Mouse (Mus musculus): ENCODE measurements around the gene Utrn. TPM values are rescaled to one million over a fixed set of nuclear protein-coding genes. Genes with fewer than 3 reads are reported as not detected.
"Not testable (repeated sequence)": the region's sequence is repeated elsewhere in the genome, so short reads cannot be mapped to it uniquely, and the experiment has no call there.

The Utrn gene
- total and polyA plus RNA-seq, 3 experiments: 0.31 to 1.1 (median 0.67) TPM

DNA sequence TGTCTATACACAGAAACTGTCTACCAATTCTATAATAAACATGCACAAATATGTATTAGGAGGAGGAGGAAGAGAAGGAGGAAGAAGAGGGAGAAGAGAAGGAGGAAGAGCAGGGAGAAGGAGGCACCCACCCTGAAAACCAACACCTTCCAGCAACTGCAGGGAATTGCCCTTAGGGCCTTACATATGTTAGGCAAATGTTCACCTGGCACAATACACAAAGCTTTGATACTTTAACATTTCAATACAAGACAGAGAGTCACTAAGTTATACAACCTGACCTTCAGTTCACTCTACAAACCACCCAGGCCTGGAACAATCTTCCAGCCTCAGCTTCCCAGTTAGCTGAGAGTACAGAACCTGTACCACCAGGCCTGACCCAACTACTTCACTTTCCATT lies 260.5 kb downstream of the Utrn start:
- Histone ChIP-seq H3K9ac (ENCODE audit: insufficient read depth, low read depth) (no peak overlapping the region), H3K4me2 (ENCODE audit: insufficient read depth, low read depth, poor library complexity, severe bottlenecking) (no peak overlapping the region), H3K36me3 (replicated peaks in 1 of 2; ENCODE audit: control insufficient read depth in 1 of 2, insufficient read depth in 1 of 2, low read length in 1 of 2) (no peaks in the 10 kb centered on the region), H3K4me1 (ENCODE audit: control insufficient read depth in 1 of 2, insufficient read depth in 2 of 2) (peaks cover 0 to 12% of the 10 kb centered on the region in 2 experiments; a peak in 1 of 4 replicates), H3K4me3 (replicated peaks in 1 of 3; ENCODE audit: low read depth in 2 of 3, low read length in 2 of 3, poor library complexity in 1 of 3) (no peak overlapping the region), H3K27ac (ENCODE audit: insufficient read depth, low read depth) (no peak overlapping the region), H3K79me2 (replicated peaks; ENCODE audit: control insufficient read depth, extremely low read depth, insufficient read depth, poor library complexity, severe bottlenecking) (no peaks in the 10 kb centered on the region), H3K27me3 (replicated peaks) (no peaks in the 10 kb centered on the region), H3K9me3 (replicated peaks; ENCODE audit: low read length) (no peaks in the 10 kb centered on the region)
- no peak for DNase-seq (ENCODE audit: extremely low read depth)
- dilution Hi-C loops (cut with MboI; ENCODE audit: extremely low pct_ligation_motif_present, extremely low pct_unique_long_range_greater_than_20kb, low sequenced_read_pairs) (no loop called here), in situ Hi-C loops (cut with MboI; ENCODE audit: low pct_ligation_motif_present, low pct_unique_long_range_greater_than_20kb, low sequenced_read_pairs) (no loop called here)
- TF ChIP-seq BHLHE40 (IDR thresholded peaks at IDR 0.05; ENCODE audit: low read depth, low read length): no peak
- no peak for TF ChIP-seq EP300 (IDR thresholded peaks at IDR 0.05; ENCODE audit: low read length)
- TF ChIP-seq USF1 (IDR thresholded peaks at IDR 0.05; ENCODE audit: low read depth, low read length): no peak
- no peak for TF ChIP-seq TBP (conservative IDR thresholded peaks at IDR 0.05; ENCODE audit: low read depth, low read length)
- no peak for TF ChIP-seq HCFC1 (IDR thresholded peaks at IDR 0.05; ENCODE audit: low read depth, low read length)
- TF ChIP-seq TCF12 (IDR thresholded peaks at IDR 0.05; ENCODE audit: low read depth, low read length): no peak
- no peak for TF ChIP-seq UBTF (IDR thresholded peaks at IDR 0.05; ENCODE audit: low read depth, low read length)
- TF ChIP-seq MAX (IDR thresholded peaks at IDR 0.05; ENCODE audit: low read length): no peak
- TF ChIP-seq ZC3H11A (IDR thresholded peaks at IDR 0.05; ENCODE audit: low read depth, low read length): no peak
- no peak for TF ChIP-seq POLR2AphosphoS2 (IDR thresholded peaks at IDR 0.05; ENCODE audit: low read depth, low read length)
- no peak for TF ChIP-seq NELFE (IDR thresholded peaks at IDR 0.05; ENCODE audit: low read depth, low read length)
- no peak for TF ChIP-seq RAD21 (IDR thresholded peaks at IDR 0.05; ENCODE audit: low read depth, low read length)
- TF ChIP-seq NRF1 (IDR thresholded peaks at IDR 0.05; ENCODE audit: low read depth, low read length): no peak
- TF ChIP-seq IRF4 (IDR thresholded peaks at IDR 0.05; ENCODE audit: low read depth, low read length): no peak
- TF ChIP-seq RCOR1 (conservative IDR thresholded peaks at IDR 0.05; ENCODE audit: low read depth, low read length): no peak
- no peak for TF ChIP-seq GABPA (IDR thresholded peaks at IDR 0.05; ENCODE audit: insufficient replicate concordance, low read depth, low read length)

DNA sequence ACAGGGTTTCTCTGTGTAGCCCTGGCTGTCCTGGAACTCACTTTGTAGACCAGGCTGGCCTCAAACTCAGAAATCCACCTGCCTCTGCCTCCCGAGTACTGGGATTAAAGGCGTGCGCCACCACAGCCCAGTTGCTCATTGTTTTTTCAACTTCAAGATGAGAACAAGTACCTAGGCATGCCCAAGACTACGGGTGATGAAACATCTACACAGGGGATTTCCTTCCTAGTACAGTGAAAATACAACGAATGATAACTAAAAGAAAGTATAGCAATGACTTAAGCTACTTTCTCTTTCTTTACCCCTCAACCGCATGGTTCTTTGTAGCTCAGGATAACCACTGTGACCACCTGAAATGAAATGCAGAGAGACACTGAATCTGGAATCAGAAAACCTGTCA lies 262.0 kb downstream of the Utrn start:
- H3K27ac ChIP-seq (ENCODE audit: insufficient read depth, low read depth); H3K9ac ChIP-seq (ENCODE audit: insufficient read depth, low read depth); in situ Hi-C loops (cut with MboI; ENCODE audit: low pct_ligation_motif_present, low pct_unique_long_range_greater_than_20kb, low sequenced_read_pairs); H3K27me3 ChIP-seq (replicated peaks); H3K4me3 ChIP-seq (replicated peaks in 1 of 3; ENCODE audit: low read depth in 2 of 3, low read length in 2 of 3, poor library complexity in 1 of 3); H3K9me3 ChIP-seq (replicated peaks; ENCODE audit: low read length); H3K36me3 ChIP-seq (replicated peaks in 1 of 2; ENCODE audit: control insufficient read depth in 1 of 2, insufficient read depth in 1 of 2, low read length in 1 of 2); H3K79me2 ChIP-seq (replicated peaks; ENCODE audit: control insufficient read depth, extremely low read depth, insufficient read depth, poor library complexity, severe bottlenecking); dilution Hi-C loops (cut with MboI; ENCODE audit: extremely low pct_ligation_motif_present, extremely low pct_unique_long_range_greater_than_20kb, low sequenced_read_pairs): not testable (repeated sequence)
- TF ChIP-seq BHLHE40 (IDR thresholded peaks at IDR 0.05; ENCODE audit: low read depth, low read length) (0 out of 2 replicates have a peak, but pooled peaks have one; percentile 10), TBP (conservative IDR thresholded peaks at IDR 0.05; ENCODE audit: low read depth, low read length) (peak; percentile 71; the same call in 1 of the 2 replicates), IRF4 (IDR thresholded peaks at IDR 0.05; ENCODE audit: low read depth, low read length) (0 out of 2 replicates have a peak, but pooled peaks have one; percentile 15), ZNF384 (IDR thresholded peaks at IDR 0.05; ENCODE audit: low read depth, low read length) (peak; percentile 59), MYC (IDR thresholded peaks at IDR 0.05; ENCODE audit: low read depth, low read length) (0 out of 2 replicates have a peak, but pooled peaks have one; percentile 19), ETS1 (conservative IDR thresholded peaks at IDR 0.05; ENCODE audit: low read depth, low read length) (peak; percentile 11; the same call in 1 of the 2 replicates)
- peak; percentile 21 for DNase-seq (ENCODE audit: extremely low read depth)
- Histone ChIP-seq H3K4me1 (ENCODE audit: control insufficient read depth in 1 of 2, insufficient read depth in 2 of 2) (peaks cover 0 to 12% of the 10 kb centered on the region in 2 experiments; a peak in 1 of 4 replicates), H3K4me2 (ENCODE audit: insufficient read depth, low read depth, poor library complexity, severe bottlenecking) (0 out of 2 replicates have a peak overlapping the region, but pooled peaks have one; percentile 10)
